Mouse (Mus musculus) hindbrain, embryonic 10.5 days (tissue): ENCODE measurements around the gene Gm6588. TPM values are rescaled to one million over a fixed set of nuclear protein-coding genes. Genes with fewer than 3 reads are reported as not detected.
A peak's percentile ranks its signal among the peaks of the same experiment; 100 is the strongest.

Experiments used
- DNase-seq: peaks from one replicate; pipeline ENCODE4 v3.0.0-alpha.2; 2017; ENCODE audit warnings: low spot score
- H3K27ac ChIP-seq: fragments of 300-500 bp; sonication (generic); 2 replicates; pipeline ENCODE4 v1.5.1; 2016; ENCODE audit warnings: mild to moderate bottlenecking, moderate library complexity
- H3K27me3 ChIP-seq: fragments of 300-500 bp; sonication (generic); 2 replicates; pipeline ENCODE4 v1.6.1; 2016; ENCODE audit warnings: mild to moderate bottlenecking; ENCODE audit not compliant: poor library complexity, insufficient read depth, severe bottlenecking
- H3K36me3 ChIP-seq: fragments of 300-500 bp; sonication (generic); 2 replicates; pipeline ENCODE4 v1.6.1; 2016; ENCODE audit warnings: mild to moderate bottlenecking, moderate library complexity
- H3K4me1 ChIP-seq: fragments of 300-500 bp; sonication (generic); replicated peaks from 2 replicates; pipeline ENCODE4 v1.6.1; 2016; ENCODE audit warnings: mild to moderate bottlenecking
- H3K4me3 ChIP-seq: fragments of 300-500 bp; sonication (generic); 2 replicates; pipeline ENCODE4 v1.5.1; 2016; ENCODE audit warnings: mild to moderate bottlenecking, moderate library complexity
- H3K9me3 ChIP-seq: fragments of 300-500 bp; sonication (generic); 2 replicates; pipeline ENCODE4 v1.6.1; 2016; ENCODE audit warnings: mild to moderate bottlenecking, moderate library complexity
- WGBS: fragments of 180-500 bp; shearing (Covaris S2); methylation state at CpG from one replicate; pipeline ENCODE4 v1.1.7; 2016; 5-methylcytosine and 5-hydroxymethylcytosine counted together
- polyA plus RNA-seq: library from polyadenylated mRNA; unstranded; fragments of >200 nt; fragmentation: Nextera tagmentation; extraction: Ambion mirVana; gene quantifications from 2 replicates; pipeline ENCODE4 v1.2.1, GENCODE M21; 2016

Gene Gm6588
- polyA plus RNA-seq, 1 experiment from 2014 or later = not detected

- H3K36me3 ChIP-seq = no peaks in the 10 kb centered on the region
- peak overlapping the region; percentile 46; the same call in 1 of the 2 replicates for H3K27ac ChIP-seq
- H3K9me3 ChIP-seq = no peaks in the 10 kb centered on the region
- peak; percentile 81 for DNase-seq
- peak overlapping the region; percentile 36 for H3K4me3 ChIP-seq
- peaks cover 80% of the 10 kb centered on the region for H3K27me3 ChIP-seq
- peaks cover 47% of the 10 kb centered on the region for H3K4me1 ChIP-seq
- 17% methylated on average over 19 of the region's 19 CpGs for WGBS
Observed at GRCm38 (mm10) chr5:112428944-112429343, 20.3 kb upstream of the Gm6588 start.

GRCm38 (mm10) chr5:112431120-112431775 lies 18.0 kb upstream of the Gm6588 start:
- Histone ChIP-seq H3K27me3 (peaks cover 77% of the 10 kb centered on the region), H3K4me3 (no peak overlapping the region), H3K27ac (peak overlapping the region; percentile 9; the same call in 1 of the 2 replicates), H3K9me3 (no peaks in the 10 kb centered on the region), H3K36me3 (no peaks in the 10 kb centered on the region), H3K4me1 (peaks cover 42% of the 10 kb centered on the region)
- WGBS = 28% methylated on average over 14 of the region's 14 CpGs
- peak; percentile 37 for DNase-seq

GRCm38 (mm10) chr5:112432033-112432432 lies 17.2 kb upstream of the Gm6588 start:
- no peak overlapping the region for H3K4me3 ChIP-seq
- peaks cover 76% of the 10 kb centered on the region for H3K27me3 ChIP-seq
- H3K27ac ChIP-seq = peak overlapping the region; percentile 46; the same call in 1 of the 2 replicates
- H3K36me3 ChIP-seq = no peaks in the 10 kb centered on the region
- peaks cover 43% of the 10 kb centered on the region for H3K4me1 ChIP-seq
- DNase-seq = no peak
- WGBS = 60% methylated on average over 5 of the region's 5 CpGs
- no peaks in the 10 kb centered on the region for H3K9me3 ChIP-seq

GRCm38 (mm10) chr5:112433004-112433403 lies 16.2 kb upstream of the Gm6588 start:
- WGBS = 2% methylated on average over 8 of the region's 8 CpGs

GRCm38 (mm10) chr5:112438535-112438934 lies 10.7 kb upstream of the Gm6588 start:
- DNase-seq = no peak
- H3K4me1 ChIP-seq = peaks cover 20% of the 10 kb centered on the region; the same call in 1 of the 2 replicates
- no peaks in the 10 kb centered on the region for H3K36me3 ChIP-seq
- no peaks in the 10 kb centered on the region for H3K9me3 ChIP-seq
- H3K27ac ChIP-seq = no peak overlapping the region
- peaks cover 27% of the 10 kb centered on the region for H3K27me3 ChIP-seq
- 68% methylated on average over 10 of the region's 10 CpGs for WGBS
- no peak overlapping the region for H3K4me3 ChIP-seq

More at GRCm38 (mm10) chr5:112433004-112433403, 16.2 kb upstream of the Gm6588 start:
- Histone ChIP-seq H3K4me3 (no peak overlapping the region), H3K36me3 (no peaks in the 10 kb centered on the region), H3K27ac (peak overlapping the region; percentile 45; the same call in 1 of the 2 replicates), H3K27me3 (peaks cover 69% of the 10 kb centered on the region), H3K9me3 (no peaks in the 10 kb centered on the region), H3K4me1 (peaks cover 49% of the 10 kb centered on the region)
- DNase-seq = peak; percentile 84

GRCm38 (mm10) chr5:112453088-112453487 lies 3.9 kb downstream of the Gm6588 start:
- Histone ChIP-seq H3K36me3 (peaks cover 2% of the 10 kb centered on the region; the same call in 1 of the 2 replicates), H3K9me3 (no peaks in the 10 kb centered on the region), H3K4me3 (no peak overlapping the region), H3K4me1 (peaks cover 20% of the 10 kb centered on the region), H3K27me3 (peaks cover 72% of the 10 kb centered on the region), H3K27ac (no peak overlapping the region)
- DNase-seq = no peak
- WGBS = 77% methylated on average over 9 of the region's 9 CpGs

GRCm38 (mm10) chr5:112454966-112455555 lies 5.8 kb downstream of the Gm6588 start:
- DNase-seq = no peak
- Histone ChIP-seq H3K27ac (no peak overlapping the region), H3K9me3 (no peaks in the 10 kb centered on the region), H3K27me3 (peaks cover 57% of the 10 kb centered on the region), H3K36me3 (peaks cover 2% of the 10 kb centered on the region; the same call in 1 of the 2 replicates), H3K4me1 (peaks cover 33% of the 10 kb centered on the region), H3K4me3 (no peak overlapping the region)
- 70% methylated on average over 12 of the region's 12 CpGs for WGBS

- WGBS = 72% methylated on average over 3 of the region's 3 CpGs
- peak overlapping the region; percentile 42; the same call in 1 of the 2 replicates for H3K27ac ChIP-seq
- H3K4me3 ChIP-seq = no peak overlapping the region
- H3K4me1 ChIP-seq = peaks cover 33% of the 10 kb centered on the region
- no peaks in the 10 kb centered on the region for H3K9me3 ChIP-seq
- peaks cover 51% of the 10 kb centered on the region for H3K27me3 ChIP-seq
- peaks cover 2% of the 10 kb centered on the region; the same call in 1 of the 2 replicates for H3K36me3 ChIP-seq
- DNase-seq = no peak
Observed at GRCm38 (mm10) chr5:112459903-112460302, 10.7 kb downstream of the Gm6588 start.

- Histone ChIP-seq H3K4me3 (no peak overlapping the region), H3K36me3 (no peaks in the 10 kb centered on the region), H3K9me3 (0 out of 2 replicates have a peak, but pooled peaks cover 3% of the 10 kb centered on the region), H3K27ac (peak overlapping the region; percentile 57; the same call in 1 of the 2 replicates), H3K27me3 (peaks cover 18% of the 10 kb centered on the region), H3K4me1 (peaks cover 16% of the 10 kb centered on the region)
- DNase-seq = no peak
- 67% methylated on average over 6 of the region's 6 CpGs for WGBS
Observed at GRCm38 (mm10) chr5:112466331-112466730, 17.1 kb downstream of the Gm6588 start.

GRCm38 (mm10) chr5:112468986-112469581 lies 19.9 kb downstream of the Gm6588 start:
- H3K4me1 ChIP-seq = peaks cover 29% of the 10 kb centered on the region
- no peak overlapping the region for H3K27ac ChIP-seq
- DNase-seq = no peak
- H3K27me3 ChIP-seq = peaks cover 10% of the 10 kb centered on the region; the same call in 1 of the 2 replicates
- WGBS = 73% methylated on average over 4 of the region's 4 CpGs
- 0 out of 2 replicates have a peak, but pooled peaks cover 3% of the 10 kb centered on the region for H3K9me3 ChIP-seq
- no peaks in the 10 kb centered on the region for H3K36me3 ChIP-seq
- no peak overlapping the region for H3K4me3 ChIP-seq

GRCm38 (mm10) chr5:112470144-112470543 lies 20.9 kb downstream of the Gm6588 start:
- Histone ChIP-seq H3K27ac (no peak overlapping the region), H3K36me3 (no peaks in the 10 kb centered on the region), H3K9me3 (0 out of 2 replicates have a peak, but pooled peaks cover 3% of the 10 kb centered on the region), H3K27me3 (peaks cover 11% of the 10 kb centered on the region; the same call in 1 of the 2 replicates), H3K4me1 (peaks cover 39% of the 10 kb centered on the region), H3K4me3 (no peak overlapping the region)
- peak; percentile 51 for DNase-seq
- WGBS = 78% methylated on average over 6 of the region's 6 CpGs

GRCm38 (mm10) chr5:112473453-112473852 lies 24.2 kb downstream of the Gm6588 start:
- H3K27me3 ChIP-seq = peaks cover 30% of the 10 kb centered on the region
- H3K9me3 ChIP-seq = 0 out of 2 replicates have a peak, but pooled peaks cover 3% of the 10 kb centered on the region
- DNase-seq = peak; percentile 38
- H3K27ac ChIP-seq = peak overlapping the region; percentile 43
- H3K4me1 ChIP-seq = peaks cover 58% of the 10 kb centered on the region
- 34% methylated on average over 6 of the region's 6 CpGs for WGBS
- H3K36me3 ChIP-seq = no peaks in the 10 kb centered on the region
- H3K4me3 ChIP-seq = no peak overlapping the region
